ENCODE assay signal across 16 mouse cellular contexts in the genomic region with DNA sequence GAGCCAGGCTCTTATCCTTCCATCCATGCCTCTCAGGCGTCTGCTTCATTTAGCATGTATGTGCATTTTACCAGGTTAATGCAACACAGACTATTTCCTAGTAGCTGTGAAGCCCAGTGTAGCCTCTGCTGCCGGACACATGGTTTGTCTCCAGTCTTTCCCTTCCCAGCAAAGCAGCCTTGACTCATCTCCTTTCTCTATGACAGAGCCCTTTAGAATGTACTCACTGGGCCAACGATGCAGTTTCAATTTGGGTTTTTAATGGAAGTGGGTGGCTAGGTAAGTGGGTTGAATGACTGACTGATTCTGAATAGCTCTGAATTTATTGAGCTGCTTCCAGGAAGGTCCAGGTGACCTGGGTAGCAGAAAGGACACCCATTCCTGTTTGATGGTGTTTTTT.
"Had no signal": no experiment of that assay in that cellular context is flagged by ENCODE, and none has a peak within 500 bp of the region (broad histone marks: within the 10 kb centered on the region; RNA-seq: fewer than 3 reads in every experiment).

No protein-coding gene starts in this region.

- H3K27ac ChIP-seq: lung, embryonic 15.5 days; midbrain, embryonic 10.5 days; midbrain, embryonic 12.5 days; neural tube, embryonic 13.5 days; neural tube, embryonic 15.5 days; stomach, embryonic 15.5 days; stomach, postnatal 0 days had no signal

- DNase-seq: liver, postnatal 0 days; lung, adult 2 months; lung, postnatal 4 days; midbrain, embryonic 14.5 days; right cerebral cortex, postnatal 14 days; thymus, adult 2 months; thymus, postnatal 25 days; thymus, postnatal 4 days had no signal

- H3K4me3 ChIP-seq: lung, embryonic 15.5 days; midbrain, embryonic 10.5 days; midbrain, embryonic 12.5 days; myocyte; neural tube, embryonic 13.5 days; neural tube, embryonic 15.5 days; stomach, embryonic 15.5 days had no signal

- H3K4me1 ChIP-seq: lung, embryonic 15.5 days; midbrain, embryonic 10.5 days; midbrain, embryonic 12.5 days; neural tube, embryonic 13.5 days; neural tube, embryonic 15.5 days; stomach, embryonic 15.5 days had no signal
